Mouse (Mus musculus) spleen, postnatal 10 days (tissue): ENCODE measurements around the gene Junb.

Source experiments
- DNase-seq, 2 experiments: peaks; one replicate each; pipeline ENCODE4 v3.0.0; 2021 to 2022; ENCODE audit warnings: low spot score in 2 of 2

Gene Junb

GRCm38 (mm10) chr8:84944478-84945160 is 33.9 kb downstream of the Junb start:
- DNase-seq, result peak in 1 of 2 experiments; percentile 75

DNA sequence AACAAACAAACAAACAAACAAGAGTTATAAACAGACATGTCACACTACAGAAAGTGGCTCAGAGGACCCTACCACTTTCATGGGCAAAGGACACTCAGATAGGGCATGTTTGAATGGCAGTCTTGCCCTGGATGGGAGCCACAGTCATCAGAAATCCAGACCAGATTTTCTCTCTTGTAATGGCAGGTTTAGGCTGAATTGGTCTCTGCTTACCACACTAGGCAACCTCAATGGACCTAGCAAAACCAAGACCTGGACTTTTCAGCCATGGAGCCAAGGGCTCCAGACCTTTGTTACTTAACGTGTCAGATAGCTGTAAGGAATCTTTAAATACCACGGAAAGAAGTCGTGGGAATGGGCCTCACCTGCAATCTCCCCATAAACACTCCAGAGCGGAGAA is 34.8 kb downstream of the Junb start:
- no peak for DNase-seq

DNA sequence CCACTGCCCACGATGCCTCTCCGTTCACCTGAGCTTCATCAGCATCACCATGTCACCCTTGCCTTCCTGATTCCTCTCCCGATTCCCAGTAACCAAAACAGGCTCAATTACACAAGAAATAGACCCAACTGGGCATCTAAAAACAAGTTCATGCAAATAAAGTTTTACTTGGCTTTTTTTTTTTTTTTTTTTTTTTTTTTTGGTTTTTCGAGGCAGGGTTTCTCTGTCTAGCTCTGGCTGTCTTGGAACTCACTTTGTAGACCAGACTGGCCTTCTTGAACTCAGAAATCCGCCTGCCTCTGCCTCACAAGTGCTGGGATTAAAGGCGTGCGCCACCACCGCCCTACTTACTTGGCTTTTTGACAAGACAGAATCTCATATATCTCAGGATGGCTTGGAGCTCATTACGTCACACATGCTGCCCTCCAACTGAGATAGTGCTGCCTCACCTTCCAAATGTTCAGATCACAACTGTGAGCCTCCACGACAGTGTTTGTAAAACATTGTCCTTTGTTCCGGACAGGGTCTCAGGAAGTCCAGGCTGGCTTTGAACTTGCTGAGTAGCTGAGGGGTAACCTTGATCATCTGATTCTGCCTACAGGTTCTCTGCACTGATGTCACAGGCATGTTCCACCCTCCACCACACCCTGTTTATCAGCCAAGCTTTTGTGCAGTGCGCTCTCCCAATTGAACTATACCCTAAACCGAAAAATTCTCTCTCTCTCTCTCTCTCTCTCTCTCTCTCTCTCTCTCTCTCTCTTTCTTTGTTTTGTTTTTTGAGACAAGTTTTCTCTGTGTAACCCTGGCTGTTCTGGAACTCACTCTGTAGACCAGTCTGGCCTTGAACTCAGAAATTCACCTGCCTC is 40.7 kb downstream of the Junb start:
- DNase-seq, result no peak

- peak; percentile 48 to 80 for DNase-seq
Observed at GRCm38 (mm10) chr8:84936962-84937546, 41.5 kb downstream of the Junb start, which contains the start of gene Mast1. Gene Mast1, minus strand, starts transcription at chr8:84937359.

- no peak for DNase-seq
Observed at GRCm38 (mm10) chr8:84936041-84936961, 42.2 kb downstream of the Junb start.

GRCm38 (mm10) chr8:84935489-84935888 is 43.0 kb downstream of the Junb start:
- DNase-seq, result no peak

GRCm38 (mm10) chr8:84934860-84935259 is 43.7 kb downstream of the Junb start:
- DNase-seq, result no peak

- DNase-seq, result no peak
Observed at GRCm38 (mm10) chr8:84933767-84934559, 44.6 kb downstream of the Junb start.

DNA sequence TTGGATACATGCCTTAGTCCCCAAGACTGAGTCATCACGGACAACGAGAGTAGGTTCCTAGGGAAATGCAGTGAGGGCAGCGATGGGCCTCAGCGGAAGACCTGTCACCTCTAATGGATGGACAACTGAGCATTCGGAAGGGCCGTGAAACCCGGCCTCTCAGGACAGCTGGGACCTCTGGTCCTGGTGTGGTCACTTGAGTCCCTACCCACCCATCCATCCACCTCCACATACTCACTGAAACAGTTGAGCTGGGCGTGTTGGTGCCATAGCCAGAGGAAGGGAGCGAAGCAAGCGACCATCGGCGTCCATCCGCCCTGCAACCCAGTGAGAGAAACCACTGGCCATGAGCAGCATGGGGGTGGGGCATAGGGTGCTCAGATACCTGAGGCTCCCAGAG is 47.9 kb downstream of the Junb start:
- DNase-seq, result no peak

- peak in 1 of 2 experiments; percentile 82 for DNase-seq
Observed at GRCm38 (mm10) chr8:84928456-84929306, 49.8 kb downstream of the Junb start.

- DNase-seq, result no peak
Observed at GRCm38 (mm10) chr8:84927513-84927912, 51.0 kb downstream of the Junb start.

GRCm38 (mm10) chr8:84925557-84925956 is 53.0 kb downstream of the Junb start:
- no peak for DNase-seq
